Mouse (Mus musculus): Measurements from ENCODE around the gene Il6st.
"Not testable (repeated sequence)": the region's sequence is repeated elsewhere in the genome, so short reads cannot be mapped to it uniquely, and the experiment has no call there.

Gene Il6st

DNA sequence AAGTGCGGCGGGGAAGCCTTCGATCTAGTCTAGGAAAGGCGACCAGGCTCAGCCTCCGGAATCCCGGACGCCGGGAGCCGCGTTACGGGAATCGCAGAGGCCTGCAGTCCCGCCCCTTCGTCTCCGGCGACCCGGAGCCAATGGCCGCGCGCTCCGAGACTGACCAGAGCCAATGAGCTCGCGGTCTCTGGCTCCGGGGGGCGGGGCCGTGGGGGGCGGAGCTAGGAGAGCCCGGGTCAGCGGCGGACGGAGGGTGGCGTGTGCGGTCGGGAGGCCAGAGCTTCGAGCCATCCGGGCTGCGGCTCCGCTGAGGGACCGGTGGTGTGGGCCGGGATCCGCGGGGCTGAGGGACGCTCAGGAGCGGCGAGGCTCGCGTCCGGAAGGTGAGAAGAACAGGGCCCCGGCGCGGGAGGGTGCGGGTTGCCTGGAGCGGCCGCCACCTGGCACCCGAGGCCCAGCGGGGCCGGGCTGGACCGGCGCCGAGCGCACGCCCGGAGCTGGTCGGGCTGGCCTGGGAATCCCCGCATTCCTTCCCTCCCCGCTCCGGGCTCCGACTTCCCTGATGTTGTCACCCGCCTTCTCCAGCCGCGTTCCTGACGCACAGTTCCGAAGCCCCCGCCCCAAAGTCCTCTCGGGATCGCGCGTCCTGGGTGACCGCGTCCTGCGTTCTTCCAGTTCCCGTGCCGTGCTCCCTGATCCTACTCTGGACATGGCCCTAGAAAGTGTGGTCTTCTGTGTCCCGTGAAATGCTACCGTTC is at the start of gene Il6st:
Il6st (plus strand) TSS at position 203 of the 758 bp plus-strand sequence.
- peak; percentile 95 for DNase-seq (ENCODE audit: low read depth, low spot score)

DNA sequence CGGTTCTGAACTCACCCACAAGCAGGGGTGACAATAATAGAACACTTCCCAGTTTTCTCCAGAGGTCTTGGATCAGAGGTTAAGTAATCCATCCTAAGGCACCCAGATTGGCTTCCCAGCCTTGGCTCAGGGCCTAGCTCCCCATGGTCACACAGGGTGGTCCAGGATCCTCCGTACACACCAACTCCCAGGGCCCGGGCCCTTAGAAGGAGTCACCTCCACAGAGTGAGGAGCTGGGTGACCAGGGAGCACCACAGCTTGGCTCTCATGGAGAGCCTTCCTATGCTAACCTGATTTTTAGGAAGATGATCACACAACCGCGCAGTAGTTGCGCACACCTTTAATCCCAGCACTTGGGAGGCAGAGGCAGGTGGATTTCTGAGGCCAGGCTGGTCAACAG is 48.0 kb upstream of the Il6st start:
- no peak for DNase-seq (ENCODE audit: low read depth, low spot score)

DNA sequence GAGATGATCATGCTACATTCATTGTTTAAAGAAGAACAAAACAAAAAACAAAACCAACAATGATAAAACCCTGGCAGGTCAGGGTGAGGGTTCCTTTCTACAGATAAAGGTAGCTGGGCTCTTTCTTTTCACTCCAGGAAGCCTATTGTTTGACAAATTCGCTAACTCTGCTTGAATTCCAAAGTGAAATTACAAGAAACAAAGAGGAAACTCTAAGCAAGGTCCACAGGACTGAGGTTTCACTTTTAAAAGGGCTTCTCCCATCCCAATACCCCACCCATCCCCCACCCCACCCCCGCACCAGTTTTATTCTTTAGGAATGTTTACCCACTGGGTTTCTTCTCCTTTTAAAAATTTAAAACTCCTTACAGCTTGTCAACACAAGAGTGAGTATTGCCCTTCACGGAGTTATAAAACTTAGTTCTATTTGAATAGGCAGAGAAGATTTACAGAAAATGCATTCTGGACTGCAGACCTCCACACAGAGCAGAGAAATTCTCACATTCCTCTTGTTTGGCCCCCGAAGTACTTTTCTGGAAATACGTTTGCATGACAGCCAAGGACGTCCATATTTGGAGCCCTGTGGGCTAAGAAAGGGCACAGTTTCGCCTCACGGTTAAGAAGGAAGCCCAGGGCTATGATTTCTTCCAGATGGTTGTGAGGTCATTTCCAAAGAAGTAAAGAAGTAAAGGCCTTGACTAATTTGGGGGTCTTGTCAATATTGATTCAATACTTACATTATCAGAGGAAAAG is 47.3 kb upstream of the Il6st start:
- no peak for DNase-seq (ENCODE audit: low read depth, low spot score)

DNA sequence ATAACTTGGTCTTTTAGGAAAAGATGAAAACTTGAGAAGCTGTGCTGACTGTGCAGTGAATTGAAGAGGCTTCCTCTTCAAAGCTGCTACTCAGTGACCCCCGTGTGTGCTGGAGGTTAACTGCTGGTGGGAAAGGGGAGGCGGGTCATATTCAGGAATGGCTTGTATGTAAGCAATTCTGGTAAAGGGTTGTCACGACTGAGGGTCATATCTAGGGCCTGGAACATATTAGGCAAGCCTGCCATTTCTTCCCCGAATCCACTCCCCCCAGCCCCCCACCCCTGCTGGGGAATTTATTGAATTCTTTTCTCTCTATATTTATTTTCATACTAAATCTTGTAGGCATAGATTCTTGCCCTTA is 46.7 kb upstream of the Il6st start:
- DNase-seq (ENCODE audit: low read depth, low spot score): no peak

DNA sequence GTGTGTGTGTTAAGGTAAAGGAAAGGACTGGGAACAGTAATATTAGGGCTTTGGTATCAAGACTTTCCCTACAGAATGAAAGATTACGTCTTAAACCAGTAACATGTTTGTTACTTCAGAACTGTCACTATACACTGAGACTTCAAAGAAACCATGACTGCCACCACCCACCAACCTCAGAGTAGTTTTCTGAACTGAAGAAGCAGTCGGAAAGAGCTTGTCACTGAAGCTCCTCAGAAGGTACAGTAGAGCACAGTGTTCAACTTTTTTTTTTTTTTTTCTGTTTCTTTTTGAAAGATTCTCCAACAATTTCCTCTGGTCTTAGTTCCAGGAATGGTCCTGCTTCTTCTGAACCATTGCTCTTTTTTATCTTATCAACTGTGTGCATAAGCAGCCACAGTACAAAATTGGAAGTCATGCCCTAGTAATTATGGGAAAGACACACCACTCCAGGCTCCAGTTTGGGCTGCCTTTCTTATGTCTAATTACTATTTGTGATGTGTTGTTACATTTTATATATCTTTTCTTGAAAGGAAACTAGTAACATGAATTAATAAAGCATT is 45.9 kb upstream of the Il6st start:
- no peak for DNase-seq (ENCODE audit: low read depth, low spot score)

DNA sequence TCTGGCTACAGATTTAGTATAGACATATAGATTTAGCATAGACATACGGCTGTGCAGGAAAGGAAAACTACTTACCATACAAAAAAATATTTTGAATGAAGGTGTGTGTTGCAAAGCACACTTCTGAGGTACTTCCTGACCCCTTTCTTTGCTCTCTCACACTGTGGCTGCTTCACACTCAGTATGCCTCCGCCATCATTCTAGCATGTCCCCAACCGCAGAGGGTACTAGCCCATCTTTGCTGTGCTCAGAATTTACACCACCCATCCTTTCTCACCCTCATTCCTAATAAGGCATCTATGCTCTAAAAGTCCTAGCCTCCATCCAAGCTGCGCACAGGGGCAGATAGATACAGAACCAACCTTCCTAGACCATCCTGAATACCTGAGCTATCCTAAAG is 45.3 kb upstream of the Il6st start:
- DNase-seq (ENCODE audit: low read depth, low spot score): no peak

DNA sequence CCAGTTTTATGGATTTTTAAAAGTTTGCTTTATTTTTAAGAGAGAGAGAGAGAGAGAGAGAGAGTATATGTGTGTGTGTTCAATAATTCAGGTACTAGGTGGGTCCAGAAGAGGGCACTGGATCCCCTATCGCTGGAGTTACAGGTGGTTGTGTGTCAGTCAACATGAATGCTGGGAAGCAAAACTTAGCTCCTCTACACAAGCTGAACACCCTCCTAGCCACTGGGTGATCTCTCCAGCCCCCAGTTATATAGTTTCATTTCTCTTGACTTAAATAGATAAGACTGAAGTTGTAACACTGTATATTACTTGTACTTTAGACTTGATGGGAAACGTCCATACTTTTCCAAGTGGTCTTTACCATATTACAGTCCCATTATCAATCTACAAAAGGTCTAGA is 39.7 kb upstream of the Il6st start:
- no peak for DNase-seq (ENCODE audit: low read depth, low spot score)

DNA sequence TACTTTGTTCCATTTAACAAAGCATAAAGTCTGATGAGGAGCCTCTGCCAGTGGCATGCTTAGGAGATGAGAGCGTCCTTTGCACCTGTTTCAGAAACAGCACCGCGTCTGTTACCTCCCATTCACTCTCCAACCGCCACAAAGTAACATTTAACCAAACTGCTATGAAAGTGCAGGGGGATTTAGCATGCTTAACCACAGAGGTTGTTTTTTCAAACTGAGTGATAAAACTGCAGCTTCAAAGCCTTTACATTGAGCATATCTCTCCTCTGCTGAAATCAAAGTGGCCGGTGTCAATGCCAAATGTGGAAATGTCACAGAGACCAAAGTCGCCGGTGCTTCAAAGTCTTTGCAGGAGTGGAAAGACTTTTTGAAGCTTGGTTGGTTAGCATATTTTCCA is 39.2 kb upstream of the Il6st start:
- DNase-seq (ENCODE audit: low read depth, low spot score): no peak

DNA sequence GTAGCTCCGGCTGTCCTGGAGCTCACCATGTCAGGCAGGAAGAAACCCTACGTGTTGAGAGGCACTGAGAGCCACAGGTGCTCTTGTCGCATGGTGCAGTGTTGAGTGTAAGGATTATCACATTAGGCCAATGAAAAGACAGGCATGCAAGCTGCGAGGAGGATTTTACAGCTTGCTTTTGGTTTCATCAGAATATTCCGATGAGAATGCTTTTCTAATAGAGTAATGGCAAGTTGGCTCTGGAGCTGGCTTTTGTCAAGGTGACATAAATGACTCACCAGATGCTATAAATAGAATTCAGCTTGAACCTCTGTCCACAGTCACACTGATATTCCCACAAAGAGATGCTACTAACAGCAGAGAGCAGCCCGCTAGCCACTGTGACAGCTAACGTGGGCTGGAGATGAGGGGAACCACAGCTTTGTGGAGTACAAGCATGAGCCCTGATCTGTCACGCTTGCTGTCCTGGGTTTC is 38.7 kb upstream of the Il6st start:
- DNase-seq (ENCODE audit: low read depth, low spot score): no peak

DNA sequence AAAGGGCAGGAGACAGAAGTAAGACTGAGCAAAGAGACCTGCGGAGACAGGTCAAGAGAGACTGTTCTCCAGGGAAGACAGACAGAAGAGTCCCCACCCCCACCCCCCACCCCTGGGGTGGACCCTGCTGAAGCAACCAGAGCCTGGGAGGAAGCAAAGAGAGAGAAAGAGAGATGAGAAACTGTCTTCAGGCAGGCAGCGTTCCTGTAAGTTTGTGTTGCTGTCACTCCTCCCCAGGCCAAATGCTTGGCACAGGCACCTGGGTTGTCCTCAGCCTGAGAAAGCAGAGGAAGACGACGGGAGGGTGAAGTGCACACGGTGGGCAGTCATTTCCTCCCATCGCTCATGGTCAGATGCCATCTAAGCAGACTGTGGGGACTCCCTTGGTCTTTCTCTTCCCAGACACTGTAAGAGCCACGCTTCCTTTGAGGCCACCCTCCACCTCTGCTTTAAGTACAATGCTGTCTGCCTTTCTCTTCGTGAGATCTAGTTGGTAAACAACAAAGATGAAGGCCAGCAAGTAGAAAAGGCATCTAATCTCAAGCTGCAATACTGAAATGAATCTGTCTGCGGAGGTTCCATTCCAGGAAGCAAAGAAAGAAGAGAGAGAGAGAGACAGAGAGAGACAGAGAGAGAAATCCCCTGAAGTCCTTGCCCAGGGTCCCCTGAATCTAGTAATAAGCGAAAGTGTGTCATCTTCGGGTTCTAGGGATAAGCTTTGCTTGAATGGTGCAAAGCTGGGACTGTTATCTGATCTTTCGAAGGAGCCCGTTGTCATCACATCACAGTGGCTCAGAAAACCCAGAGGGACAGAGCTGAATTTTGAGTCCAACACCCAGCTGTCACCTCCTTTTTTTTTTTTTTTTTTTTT is 37.4 kb upstream of the Il6st start:
- DNase-seq (ENCODE audit: low read depth, low spot score): no peak

DNA sequence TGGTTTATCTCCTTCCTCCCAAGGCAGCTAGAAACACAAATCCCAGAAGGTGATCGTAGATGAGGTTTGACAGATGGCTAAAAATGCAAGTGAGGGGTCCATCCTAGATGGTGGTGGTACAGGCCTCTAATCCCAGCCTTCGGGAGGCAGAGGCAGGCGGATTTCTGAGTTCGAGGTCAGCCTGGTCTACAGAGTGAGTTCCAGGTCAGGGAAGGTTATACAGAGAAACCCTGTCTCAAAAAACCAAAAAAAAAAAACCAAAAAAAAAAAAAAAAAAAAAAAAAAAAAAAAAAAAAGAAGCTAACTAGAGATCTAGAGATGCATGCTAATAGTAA is 36.8 kb upstream of the Il6st start:
- not testable (repeated sequence) for DNase-seq (ENCODE audit: low read depth, low spot score)

DNA sequence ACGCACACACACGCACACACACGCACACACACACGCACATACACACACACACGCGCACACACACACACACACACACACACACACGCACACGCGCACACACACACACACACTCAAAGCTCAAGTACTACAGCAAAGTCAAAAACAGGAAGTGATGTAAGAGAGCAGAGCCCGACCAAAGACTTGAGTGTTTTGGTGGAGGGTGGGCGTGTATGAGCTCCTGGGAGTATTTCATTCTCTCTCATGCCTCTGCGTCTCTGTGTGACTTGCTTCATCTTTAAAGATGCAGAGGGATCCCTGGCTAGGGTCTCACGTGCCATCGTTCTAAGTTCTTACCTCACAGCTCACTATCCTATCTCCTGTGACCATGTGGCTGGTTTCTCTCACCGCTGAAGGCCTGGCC is 36.3 kb upstream of the Il6st start:
- no peak for DNase-seq (ENCODE audit: low read depth, low spot score)

DNA sequence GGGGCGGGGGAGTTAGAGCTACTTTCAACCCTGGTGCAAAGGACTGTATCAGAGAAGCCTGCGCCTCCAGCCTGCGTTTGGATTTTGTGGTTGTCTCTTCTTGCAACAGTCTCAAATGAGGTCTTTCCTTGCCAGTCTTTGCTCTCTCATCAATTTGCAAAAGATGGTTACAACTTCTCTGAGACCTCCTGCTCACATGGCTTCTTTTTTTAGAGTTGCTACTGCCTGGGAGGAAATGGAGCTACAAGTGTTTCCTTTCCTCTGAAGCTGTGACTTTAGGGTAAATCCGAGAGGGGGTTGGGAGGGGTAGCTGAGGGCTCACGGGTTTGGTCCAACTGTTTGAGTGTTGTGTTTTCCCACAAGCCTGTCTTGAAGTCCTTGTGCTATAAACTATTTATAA is 30.6 kb upstream of the Il6st start:
- DNase-seq (ENCODE audit: low read depth, low spot score): no peak

DNA sequence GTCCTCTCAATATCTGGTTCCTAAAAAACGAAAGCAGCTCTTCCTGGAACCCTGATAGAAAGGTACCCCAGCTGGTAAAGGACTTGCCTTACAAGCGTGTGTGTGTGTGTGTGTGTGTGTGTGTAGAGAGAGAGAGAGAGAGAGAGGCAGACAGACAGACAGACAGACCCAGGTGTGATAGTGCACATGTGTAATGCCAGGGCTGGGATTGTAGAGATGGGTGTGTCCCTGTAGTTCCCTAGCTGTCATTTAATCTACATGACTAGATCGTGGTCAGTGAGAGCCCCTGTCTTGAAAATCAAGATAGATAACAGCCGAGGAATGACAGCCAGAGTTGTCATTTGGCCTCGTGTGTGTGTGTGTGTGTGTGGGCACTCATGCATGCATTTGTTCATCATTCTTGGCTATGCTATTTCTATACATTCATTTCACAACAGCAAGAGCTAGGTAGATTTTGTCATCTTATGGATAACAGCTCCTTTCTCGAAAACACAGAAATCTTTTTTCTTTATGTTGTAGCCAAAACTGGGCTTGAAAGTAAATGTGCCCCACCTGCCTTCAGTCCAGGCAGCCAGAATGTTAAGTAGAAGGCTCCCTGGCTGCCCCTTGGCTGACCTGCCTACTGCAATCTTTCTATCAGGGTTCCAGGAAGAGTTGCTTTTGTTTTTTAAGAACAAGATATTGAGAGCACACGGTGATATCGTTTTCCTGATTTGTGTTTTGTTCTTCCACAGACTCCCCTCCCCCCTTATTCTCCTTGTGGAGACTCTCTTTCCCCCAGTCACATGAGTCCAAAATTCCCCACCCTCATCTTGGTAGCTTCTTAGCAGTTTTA is 28.4 kb upstream of the Il6st start:
- DNase-seq (ENCODE audit: low read depth, low spot score): no peak

DNA sequence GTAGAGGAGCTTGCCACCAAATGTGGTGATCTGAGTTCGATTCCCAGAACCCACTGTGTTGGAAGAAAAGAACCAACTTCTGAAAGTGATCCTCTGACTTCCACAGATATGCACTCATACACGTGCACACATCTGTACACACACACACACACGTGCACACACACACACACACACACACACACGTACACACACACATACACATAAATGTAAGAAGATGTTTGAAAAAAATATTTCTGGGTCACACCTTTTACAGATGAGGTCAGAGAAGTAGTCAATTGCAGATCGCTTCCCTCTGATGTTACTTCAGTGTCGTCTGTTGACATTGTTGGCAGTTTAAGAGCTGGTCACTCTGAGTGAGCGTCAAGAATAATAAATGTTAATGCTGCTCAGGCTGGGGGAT is 27.6 kb upstream of the Il6st start:
- DNase-seq (ENCODE audit: low read depth, low spot score): no peak

DNA sequence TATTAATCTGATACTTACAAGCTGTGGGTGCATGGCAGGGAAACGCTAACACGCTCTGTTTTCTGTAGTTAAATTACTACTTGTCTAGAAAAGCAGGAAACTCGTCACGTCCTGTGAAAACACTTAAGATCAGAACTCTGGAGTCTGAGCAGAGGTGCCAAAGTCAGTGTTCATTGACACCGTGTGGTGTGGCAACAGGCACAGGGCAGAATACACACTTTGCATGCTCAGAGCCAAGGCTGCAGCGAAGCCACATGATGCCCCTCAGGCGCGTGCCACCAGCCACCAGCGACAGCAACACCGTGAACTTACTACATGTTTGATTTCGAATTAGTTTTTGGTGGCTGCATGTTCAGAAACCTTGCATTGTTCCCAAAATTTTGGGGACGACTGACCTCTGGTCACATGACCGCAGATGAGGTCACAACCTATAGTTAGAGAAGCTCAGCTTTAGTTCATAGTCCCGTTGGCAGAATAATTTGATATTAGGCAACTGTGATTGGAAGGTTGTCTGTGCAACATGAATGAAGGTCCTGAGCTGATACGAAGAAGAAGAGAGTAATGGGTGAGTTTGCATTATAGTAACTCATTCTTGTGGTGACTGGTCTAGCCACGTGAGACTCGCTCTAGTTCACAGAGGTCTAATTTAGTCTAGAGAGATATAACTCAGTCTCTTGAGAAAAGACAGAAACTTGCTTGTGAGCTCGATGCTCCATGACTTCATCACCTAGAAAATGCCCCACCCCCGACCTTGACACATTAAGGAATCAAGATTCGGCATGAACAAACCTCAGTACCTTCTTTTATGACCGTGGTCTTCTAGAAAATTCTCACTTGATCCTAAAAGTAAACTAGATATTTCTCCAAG is 25.6 kb upstream of the Il6st start:
- no peak for DNase-seq (ENCODE audit: low read depth, low spot score)

DNA sequence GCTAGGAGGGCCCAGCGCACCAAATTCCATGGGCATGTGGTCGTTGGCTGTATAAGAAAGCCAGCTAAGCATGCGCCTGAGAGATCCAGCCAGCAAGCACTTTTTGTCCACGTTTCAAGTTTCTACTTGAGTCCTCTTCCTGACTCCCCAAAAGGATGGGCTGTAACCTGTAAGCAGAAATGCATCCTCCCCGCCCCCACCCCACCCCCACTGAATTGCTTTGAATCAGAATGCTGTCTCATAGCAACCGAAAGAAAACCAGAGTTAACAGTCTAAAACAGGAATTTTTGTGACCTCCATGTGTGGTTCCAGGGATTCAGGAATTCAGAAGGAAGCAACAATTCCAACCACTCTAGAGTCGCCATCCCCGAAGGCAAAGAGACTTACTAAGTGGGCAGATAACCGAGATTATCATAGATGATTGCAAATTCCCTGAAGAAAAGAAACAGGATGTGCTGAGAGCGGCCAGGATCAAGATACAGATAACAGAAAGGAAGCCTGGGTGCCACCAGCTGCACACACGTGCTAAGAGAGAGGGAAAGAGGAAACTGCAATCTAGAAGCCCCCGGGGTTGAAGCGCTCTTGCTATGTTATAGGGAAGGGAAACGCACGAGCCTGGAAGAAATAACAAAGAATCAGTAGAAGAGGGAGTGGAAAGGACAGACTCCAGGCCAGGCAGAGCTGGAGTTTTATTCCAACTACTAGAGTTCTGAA is 24.6 kb upstream of the Il6st start:
- DNase-seq (ENCODE audit: low read depth, low spot score): no peak

DNA sequence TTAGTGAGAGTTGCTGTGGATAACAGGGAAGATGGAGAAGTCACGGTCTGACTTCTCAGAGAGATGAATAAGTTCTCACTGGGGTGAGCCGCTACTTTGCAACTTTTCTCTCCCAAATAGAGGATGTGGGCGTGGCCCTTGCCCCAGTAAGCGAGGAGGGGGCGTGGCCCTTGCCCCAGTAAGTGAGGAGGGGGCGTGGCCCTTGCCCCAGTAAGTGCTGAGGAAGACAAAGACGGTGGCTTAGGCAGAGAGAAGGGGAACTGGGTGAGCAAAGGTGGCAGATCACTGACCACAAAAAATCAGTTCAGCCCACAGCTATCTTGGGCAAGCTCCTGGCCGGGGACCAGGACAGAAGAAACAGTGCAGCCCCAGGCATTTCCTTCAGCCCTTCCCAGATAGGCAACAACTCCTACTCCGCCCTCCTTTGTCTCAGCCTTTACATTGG is 23.9 kb upstream of the Il6st start:
- DNase-seq (ENCODE audit: low read depth, low spot score): no peak

DNA sequence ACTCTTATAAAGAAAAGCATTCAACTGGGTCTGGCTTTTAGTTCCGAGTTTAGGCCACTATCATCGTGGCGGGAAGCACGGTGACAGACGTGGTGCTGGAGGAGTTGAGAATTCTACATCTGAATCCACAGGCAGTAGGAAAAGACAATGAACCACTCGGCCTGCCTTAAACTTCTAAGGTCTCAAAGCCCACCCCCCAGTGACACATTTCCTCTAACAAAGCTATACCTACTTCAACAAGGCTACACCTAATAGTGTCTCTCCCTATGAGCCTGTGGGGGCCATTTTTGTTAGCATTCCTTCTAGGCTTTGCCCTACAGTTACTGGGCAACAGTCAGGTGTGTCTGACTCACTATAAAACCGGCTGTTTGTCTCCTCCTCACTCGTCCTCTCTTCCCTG is 23.2 kb upstream of the Il6st start:
- DNase-seq (ENCODE audit: low read depth, low spot score): no peak
